Mouse (Mus musculus) cerebellum, adult 11-12 months (tissue): Measurements from ENCODE around the gene Slc35a1.
"Not testable (repeated sequence)": the region's sequence is repeated elsewhere in the genome, so short reads cannot be mapped to it uniquely, and the experiment has no call there.

Source experiments
- DNase-seq: peaks from one replicate; pipeline ENCODE4 v3.0.0; 2022

Slc35a1 gene

DNA sequence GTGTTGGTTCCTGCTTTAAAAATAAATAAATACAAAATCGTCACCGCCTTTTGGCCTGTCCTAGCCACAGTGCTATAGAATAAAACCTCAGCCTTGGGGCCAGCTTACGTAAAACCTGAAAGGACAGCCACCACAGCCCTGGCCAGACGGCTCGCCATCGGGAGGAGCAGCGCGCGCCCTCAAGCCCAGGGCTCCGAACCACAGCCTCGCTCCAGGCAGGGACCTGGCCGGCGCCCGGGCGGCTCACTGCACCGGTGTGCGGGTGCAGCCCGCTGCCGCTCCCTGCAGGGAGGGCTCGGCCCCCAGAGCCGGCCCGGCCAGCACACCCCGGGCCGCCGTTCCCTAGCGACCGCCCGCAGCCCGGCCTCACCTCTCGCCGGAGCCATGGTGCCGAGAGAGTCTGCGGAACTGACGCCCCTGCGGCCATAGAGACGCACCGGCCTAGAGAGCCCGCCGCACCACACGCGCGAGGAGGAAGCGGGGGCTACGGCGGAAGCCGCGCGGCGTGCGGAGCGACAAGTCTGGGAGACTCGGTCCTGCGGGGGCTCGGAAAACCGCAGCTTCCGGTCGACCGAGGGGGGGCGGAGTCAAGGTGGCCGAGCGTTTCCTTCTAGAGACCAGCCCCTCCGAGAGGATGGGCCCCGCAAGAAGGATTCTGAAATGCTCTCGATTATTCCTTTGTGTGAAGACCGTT is at the start of gene Slc35a1:
TSS of gene Slc35a1 (minus strand) at position 565 of the 694 bp plus-strand sequence.
- peak; percentile 96 for DNase-seq

DNA sequence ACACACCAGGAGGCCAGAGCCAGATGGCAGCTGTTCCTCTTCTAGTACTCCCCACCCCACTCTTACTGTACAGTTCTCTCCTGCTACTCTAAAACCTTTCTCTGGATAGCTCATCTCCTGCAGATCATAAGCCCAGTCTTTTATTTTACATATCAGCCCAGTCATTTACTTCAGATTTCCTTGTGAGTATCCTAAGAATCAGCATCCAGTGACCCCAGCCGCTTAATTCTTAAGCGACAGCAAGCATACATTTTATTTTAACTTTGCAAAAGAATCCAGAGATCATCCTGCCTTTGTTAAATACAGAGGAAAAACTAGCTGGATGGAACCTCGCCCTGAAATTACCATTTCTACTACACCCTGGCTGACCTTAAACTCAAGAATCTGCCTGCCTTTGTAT is 47.2 kb upstream of the Slc35a1 start:
- no peak for DNase-seq

DNA sequence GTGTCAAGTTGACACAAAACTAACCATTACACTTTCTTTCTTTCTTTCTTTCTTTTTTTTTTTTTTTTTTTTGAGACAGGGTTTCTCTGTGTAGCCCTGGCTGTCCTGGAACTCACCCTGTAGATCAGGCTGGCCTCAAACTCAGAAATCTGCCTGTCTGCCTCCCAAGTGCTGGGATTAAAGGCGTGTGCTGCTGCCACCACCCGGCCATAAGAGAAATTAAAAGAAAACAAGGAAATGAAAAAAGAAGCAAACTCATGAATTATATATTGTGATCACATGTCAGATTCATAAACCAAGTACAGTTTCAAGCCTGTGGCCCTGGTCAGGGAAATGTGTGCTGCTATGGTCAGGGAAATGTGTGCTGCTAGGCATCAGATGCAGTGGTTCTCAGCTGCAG is 46.2 kb upstream of the Slc35a1 start:
- not testable (repeated sequence) for DNase-seq

DNA sequence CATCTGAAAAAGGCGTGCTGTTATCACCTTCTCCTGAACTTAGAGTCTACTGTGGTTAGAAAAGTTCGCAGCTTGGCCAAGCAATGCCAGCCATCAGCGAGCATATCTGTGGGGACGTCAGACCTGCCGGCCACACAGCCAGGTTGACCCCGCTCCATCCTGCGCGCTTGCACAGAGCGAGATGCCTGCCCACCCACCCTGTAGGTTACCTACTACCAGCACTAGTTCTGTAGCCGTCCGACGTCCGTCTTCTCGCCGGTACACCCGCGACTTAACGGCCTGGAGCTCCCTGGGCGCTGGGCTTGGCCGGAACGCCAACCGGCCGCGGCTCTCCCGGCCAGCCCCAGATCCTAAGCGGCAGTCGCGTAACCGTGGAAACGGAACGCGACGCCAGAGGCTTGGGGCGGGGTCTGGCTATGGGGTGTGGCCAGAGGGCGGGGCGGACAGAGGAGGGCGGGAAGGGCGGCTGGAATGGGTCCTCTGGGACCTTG is 42.7 kb upstream of the Slc35a1 start, which contains the start of gene Cfap206:
TSS of gene Cfap206 (minus strand) at position 356 of the 491 bp plus-strand sequence.
- DNase-seq, result peak; percentile 9

DNA sequence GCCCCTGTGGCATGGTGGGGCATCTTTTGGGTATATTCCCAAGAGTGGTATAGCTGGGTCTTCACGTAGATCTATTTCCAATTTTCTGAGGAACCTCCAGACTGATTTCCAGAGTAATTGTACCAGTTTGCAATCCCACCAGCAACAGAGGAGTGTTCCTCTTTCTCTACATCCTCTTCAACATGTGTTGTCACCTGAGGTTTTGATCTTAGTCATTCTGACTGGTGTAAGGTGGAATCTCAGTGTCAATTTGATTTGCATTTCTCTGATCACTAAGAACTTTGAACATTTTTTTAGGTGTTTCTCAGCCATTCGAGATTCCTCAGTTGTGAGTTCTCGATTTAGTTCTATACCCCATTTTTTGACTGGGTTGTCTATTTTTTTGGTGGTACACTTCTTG is 38.5 kb upstream of the Slc35a1 start:
- DNase-seq, result not testable (repeated sequence)

DNA sequence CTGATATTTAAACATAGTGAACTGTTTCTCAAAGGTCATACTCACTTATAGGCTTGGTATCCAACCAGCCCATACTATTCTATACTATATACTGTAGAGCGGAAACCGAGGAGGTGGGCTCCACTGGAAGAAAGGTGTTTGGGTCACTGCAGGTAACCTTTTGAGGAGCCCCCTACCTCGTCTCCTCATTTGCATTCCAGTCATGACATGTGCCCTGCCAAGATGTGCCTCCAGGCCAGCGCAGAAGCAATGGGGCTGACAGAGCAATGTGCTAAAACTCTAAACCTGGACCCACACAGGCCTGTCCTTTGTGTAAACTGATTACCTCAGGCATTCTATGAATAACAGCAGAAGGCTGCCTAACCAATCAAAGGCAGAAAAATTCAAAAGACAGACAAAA is 37.1 kb upstream of the Slc35a1 start:
- DNase-seq, result no peak

DNA sequence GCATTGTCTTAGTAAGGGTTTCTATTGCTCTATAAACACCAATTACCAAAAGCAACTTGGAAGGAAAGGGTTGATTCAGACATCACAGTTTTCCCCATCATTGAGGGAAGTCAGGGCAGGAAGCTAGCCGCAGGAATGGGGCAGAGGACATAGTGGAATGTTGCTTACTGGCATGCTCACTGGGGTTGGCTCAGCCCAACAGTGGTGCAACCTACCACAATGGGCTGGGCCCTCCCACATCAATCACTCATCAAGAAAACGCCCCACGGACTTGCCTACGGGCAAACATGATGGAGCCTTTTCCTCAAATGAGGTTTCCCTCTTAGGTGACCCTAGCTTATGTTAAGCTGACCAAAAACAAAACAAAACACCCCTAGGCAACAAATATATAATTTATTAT is 35.9 kb upstream of the Slc35a1 start:
- no peak for DNase-seq

DNA sequence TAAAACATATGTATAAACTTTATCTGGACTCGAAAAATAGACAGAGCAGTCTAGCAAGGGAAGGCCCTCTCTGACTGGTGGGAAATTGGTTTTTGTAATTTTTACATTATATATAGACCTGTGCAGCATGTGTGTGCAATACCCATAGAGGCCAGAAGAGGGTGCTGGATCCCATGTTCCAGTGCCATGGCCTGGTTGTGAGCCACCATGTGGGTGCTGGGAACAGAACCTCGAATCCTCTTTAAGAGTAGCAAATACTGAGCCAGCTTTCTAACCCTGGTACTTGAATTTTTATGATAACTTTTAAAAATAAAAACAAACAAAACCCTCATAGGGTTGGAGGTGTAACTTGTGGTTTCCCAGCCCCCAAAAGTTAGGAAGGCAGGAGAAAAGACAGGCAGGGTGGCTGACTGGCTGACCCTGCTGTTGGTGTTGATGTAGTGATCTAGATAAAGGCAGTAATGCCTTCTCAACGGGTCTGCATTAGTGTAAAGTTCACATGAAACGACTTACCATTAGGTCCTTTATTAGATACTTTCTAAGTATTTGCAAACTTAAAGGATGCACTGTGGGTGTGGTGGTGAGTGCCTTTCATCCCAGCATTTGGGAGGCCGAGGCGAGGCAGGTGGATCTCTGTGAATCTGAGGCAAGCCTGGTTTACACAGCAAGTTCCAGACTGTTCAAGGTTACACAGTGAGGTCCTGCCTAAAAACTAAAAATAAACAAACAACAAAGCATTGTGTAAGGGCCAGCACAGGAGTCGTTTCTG is 33.1 kb upstream of the Slc35a1 start:
- no peak for DNase-seq

DNA sequence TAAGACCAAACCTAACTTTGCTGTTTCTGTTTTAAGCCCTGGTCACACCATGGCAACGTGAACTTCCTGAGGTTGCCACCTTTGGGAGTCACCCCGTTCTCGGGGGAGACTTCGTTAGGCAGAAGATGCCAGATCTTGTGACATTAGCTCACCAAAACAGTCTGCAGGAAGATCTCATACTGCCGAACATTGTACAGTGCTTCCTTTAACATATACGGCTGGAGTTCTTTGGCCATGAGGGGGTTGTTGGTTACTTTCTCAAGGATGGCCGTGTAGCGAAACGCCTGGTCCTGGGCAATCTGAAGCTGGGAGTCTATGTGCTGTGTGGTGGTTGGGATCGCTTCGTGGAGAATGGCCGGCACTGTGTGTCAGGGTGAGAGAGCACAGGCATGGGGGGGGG is 32.2 kb upstream of the Slc35a1 start:
- DNase-seq, result no peak

DNA sequence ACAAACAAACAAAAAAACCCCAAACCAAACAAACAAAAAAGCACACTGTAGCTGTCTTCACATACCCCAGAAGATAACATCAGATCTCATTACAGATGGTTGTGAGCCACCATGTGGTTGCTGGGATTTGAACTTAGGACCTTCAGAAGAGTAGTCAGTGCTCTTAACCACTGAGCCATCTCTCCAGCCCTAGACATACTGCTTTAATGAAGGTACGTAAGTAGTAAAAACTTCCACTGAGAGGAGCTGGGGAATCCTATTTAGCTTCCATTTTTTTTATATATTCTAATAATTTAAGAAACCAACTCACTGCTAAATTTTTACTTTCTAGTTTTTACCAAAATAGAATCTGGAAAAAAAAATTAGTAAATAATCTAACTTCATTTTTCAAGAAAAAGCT is 27.8 kb upstream of the Slc35a1 start:
- no peak for DNase-seq

DNA sequence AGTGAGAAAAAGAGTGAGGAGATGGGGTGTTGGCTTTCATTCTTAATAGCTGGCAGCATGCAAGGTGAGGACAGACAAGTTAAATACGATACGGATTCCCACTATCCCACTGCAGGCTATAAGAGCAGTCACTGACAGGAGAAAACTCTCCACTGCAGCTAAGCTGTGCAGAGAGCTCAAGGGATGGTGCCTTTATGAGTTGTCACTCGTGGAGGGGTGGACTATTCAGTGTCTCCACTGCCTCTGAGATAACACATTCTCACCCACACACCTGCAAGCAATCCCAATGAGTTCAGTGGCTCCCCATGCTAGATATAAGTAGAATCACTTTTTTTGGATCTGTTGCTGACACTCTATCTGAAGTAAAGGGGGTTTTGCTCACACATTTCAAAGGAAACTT is 20.9 kb upstream of the Slc35a1 start:
- no peak for DNase-seq

DNA sequence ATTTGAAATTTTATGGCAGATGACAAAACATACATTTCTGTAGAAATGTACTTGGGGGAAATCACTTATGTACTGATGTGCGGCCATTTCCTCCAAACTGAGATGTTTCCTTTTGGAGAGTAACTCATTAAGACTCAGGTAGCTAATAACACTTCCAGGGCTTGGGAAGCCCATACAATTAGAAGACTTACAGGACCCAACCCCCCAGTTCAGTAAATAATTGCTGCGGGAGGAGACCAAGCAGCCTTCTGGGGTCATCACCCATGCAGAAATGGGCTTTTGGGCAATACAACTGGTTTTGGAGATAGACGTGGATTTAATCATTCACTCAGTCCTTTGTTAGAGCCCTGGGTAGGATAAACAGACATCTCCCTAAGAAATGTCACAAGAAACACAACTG is 20.0 kb upstream of the Slc35a1 start:
- DNase-seq, result no peak

DNA sequence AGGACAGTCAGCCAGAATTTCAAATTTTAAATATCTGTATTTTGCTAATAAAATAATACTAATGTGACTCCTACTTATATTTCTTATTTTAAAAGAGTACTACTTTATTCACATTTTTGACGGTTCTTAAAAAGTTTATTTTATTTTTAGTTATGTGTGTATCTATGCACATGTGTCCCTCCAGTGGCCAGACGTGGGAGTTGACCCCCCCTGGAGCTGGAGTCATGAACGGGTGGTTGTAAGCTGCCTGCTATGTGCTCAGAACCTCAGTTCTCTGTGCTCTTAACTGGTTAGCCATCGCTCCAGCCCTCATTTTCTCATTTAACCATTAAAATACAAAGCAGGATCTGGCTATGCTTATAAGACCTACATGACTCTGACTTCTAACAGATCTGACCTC is 15.8 kb upstream of the Slc35a1 start:
- no peak for DNase-seq

DNA sequence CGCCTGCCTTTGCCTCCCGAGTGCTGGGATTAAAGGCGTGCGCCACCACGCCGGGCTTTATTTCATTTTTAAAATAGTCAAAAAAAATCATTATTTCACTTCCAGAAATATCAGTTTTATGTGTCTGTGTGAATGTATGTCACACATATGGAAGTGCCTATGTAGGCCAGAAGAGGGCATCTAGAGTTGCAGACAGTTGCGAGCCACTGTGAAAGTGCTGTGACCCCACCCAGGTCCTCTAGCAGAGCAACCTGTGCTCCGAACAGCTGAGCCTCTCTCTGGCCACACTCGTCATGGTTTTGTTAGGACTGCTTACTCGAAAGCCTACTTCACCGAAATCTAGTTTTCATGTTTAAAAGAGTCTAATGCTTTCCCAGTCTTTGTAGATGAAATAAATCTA is 15.0 kb upstream of the Slc35a1 start:
- DNase-seq, result no peak

DNA sequence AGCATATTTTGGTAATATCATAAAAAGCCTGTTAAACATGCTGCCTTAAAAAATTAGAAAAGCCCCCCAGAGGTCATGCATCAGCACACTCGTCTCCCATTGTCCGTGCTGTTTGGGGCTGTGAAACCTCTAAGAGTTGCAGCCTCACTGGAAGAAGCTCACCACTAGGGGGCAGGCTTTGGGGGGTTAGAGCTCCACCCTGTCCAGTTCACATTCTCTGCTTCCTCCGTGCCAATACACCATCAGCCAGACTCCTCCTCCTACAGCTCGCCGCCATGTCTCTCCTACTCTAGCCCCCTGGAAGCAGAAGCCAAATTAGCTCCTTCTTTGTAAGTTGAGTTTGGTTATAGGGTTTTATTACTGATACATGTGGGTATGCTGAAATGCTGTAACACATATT is 14.3 kb upstream of the Slc35a1 start:
- no peak for DNase-seq

DNA sequence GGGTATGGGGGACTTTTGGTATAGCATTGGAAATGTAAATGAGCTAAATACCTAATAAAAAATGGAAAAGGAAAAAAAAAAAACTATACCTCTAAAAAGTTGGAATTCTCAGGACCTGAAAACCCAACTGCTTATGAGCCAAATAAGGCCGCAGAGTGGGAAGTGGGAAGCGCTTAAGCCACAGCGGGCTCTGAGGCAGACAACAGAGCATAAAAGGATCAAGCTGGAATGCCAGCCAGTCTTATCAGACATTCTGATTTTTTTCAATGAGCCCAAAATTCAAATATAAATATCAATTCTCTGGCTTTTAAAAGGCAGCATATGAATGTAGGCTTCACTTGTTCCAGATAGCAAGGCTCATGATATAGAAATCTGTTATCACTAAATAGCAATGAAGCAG is 783 bp upstream of the Slc35a1 start:
- DNase-seq, result no peak

DNA sequence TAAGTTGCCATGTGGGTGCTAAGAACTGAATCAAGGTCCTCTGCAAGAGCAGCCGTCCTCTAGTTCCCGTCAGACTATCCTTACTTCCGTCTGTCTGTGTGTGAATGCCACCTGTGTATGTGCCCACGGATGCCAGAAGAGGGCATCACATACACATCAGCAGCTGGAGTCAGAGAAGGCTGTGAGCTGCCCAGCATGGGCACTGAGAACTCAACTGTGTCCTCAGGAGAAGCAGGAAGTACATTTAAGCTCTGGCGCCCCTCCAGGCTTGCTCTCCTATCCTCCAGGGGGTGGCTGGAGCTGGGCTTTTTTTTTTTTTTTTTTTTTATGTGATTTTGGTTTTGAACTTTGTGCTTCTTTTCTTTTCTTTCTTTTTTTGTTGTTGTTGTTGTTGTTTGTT is 6.7 kb downstream of the Slc35a1 start:
- no peak for DNase-seq

DNA sequence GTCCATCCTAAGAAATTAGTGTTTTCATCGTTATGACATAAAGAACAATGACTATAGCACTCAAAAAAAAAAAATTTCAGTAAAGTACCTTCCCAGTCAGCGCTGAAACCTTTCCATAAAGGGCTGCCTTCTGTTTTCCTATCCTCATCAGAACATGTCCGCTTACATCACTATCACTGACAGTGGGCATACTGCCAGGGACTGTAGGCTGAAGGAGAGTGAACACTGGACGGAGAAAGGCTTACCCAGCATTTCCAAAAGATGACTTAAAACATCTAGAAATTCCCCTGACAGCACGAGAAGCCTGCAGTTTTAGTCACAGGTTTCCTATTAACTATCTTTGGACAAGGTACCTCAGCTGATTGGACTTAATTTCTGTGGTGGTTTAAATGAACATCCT is 13.5 kb downstream of the Slc35a1 start:
- DNase-seq, result no peak

DNA sequence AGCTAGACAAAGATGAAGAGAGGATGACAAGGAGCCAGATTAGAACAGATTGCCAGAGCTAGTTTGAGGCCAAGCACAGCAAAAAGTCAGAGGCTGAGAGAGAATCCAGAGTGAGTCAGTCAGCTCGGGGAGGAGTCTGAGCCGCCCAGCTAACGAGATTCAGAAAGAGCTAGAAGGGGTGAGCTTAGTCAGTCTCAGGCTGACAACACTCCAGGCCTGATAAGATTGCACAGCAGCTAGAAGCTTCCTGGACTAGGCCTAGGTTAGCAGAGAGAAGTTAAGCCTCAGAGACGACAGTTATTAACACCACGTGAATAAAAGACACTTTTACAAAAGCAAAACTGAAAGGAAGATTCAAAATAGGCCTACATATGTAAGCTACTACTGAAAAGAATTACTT is 19.3 kb downstream of the Slc35a1 start:
- DNase-seq, result no peak

DNA sequence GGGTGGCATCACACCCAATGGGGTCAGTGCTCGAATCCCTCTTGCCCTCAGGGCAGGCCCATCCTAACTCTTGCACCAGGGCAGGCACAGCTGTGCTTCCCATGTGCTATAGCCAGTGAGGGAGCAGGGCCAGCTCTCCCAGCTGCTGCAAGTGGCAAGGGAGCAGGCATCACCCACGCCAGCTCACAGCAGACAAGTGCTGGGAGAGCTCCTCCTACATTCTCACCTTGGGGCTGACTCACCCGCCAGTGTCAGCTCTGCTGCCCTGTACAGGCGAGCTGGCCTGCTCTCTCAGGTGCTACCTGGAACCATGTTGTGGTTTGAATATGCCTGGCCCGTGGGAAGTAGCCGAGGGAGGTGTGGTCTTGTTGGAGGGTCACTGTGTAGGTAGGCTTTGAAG is 25.3 kb downstream of the Slc35a1 start:
- DNase-seq, result no peak

DNA sequence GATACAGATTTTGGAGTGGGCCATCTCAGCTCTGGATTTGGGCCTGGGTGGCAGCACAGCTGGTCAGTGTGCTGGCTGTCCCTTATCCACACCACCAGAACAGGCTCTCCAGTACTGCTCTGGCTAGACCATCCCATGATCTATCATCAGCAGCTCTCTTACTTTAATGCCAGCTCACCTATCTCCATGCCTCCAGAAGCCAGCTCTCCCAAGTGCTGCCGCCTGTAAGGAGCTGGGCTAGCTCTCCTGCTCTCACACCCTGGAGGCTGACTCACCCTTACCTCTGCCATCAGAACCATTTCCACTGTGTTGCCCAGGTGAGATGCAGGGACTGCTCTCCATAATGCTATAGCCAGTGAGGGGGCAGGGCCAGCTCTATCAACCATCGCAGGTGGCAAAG is 25.7 kb downstream of the Slc35a1 start:
- no peak for DNase-seq

DNA sequence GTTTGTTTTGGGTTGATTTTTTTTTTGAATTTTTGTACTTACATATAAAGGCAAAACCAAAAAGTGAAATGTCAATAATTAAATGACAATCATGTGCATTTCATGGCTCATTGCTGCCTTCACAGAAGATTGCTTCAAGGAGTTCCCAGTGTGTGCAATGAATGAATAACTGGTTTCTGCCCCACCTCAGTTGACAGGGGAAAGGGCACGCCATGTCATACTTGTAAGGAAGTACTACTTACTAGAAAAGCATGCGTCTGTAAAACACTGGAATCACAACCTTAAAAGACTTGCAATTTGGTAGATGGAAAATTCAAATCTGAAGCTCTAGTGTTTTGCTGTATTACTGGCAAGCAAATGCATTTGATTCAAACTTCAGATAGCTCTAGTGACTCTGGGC is 28.2 kb downstream of the Slc35a1 start:
- no peak for DNase-seq

DNA sequence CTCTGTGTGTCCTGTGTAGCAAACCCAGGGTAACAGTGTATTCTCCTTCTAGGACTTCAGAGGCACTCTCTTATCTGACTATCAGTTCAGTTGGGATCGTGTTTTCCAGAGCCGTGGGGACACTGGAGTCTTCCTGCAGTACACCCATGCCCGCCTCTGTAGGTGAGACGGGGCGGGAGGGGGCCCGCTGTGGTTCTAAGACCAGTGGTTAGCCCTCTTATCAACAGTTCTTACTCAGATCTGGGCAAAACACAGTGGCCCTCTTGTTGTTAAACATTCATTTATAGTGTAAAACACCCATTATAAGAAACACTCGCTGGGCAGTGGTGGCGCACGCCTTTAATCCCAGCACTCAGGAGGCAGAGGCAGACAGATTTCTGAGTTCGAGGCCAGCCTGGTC is 31.1 kb downstream of the Slc35a1 start:
- DNase-seq, result no peak

DNA sequence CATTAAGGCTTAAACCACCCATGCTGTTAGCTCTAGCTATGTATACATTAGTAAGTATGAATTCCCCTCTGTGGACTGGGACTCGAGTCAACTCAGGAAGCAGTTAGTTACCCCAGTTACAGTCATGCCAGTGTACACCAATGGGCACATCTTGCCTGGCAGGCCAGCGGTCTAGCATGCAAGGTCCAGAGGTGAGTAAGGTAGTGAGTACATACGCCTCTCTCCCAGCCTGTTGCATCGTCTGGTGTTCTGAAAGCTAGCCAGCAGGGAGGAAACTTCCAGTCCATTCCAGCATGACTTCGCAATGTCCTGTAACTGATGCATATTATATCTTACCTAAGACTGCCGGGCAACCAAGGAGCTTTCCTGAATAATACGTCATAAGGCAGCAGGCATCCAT is 34.1 kb downstream of the Slc35a1 start:
- DNase-seq, result no peak

DNA sequence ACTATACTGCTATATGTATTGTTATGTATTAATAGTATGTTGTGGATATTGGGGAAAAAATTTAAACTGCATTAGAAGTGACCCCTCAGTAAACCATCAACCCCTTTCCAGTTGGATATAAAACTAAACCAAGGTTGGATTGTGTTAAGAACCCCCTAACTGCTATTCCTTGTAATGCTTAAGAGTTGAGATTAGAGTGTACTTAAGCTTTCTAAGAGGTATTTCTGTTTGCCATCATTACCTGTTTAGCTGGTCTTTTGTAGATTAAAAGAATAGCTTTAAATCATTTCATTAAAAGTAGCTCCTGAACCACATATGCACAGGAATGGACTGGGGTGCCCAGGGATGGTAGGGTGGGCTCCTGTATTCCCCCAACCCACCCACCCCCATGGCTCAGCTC is 42.5 kb downstream of the Slc35a1 start:
- no peak for DNase-seq
